Mouse (Mus musculus): ENCODE measurements at regions not wholly inside any gene's neighbourhood (a gene's known extent, or its start where the extent isn't known, plus 50 kb on each side); places are given as distances from the start of the nearest gene placed in this dataset.

DNA sequence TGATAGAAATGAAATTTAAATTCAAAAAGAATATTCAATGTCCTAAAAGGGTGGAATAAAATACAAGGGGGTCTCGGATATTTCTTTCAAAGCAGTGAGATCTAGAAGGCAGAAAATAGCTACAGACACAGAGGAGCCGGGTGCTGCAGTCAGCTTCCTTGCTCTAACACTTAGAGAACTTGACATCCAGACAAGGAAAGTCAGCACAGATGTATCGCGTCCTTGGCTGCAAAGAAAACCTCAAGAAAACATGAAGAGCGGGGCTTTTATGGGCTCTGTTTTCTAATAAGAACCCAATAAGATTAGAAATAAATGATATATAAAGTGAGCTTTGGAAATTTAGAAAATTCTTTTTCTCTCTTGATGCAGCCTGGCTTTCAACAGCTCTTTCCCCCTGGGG lies 53.1 kb upstream of the Glis3 start:
- DNase-seq (ENCODE audit: low spot score in 2 of 2) = no peak

DNA sequence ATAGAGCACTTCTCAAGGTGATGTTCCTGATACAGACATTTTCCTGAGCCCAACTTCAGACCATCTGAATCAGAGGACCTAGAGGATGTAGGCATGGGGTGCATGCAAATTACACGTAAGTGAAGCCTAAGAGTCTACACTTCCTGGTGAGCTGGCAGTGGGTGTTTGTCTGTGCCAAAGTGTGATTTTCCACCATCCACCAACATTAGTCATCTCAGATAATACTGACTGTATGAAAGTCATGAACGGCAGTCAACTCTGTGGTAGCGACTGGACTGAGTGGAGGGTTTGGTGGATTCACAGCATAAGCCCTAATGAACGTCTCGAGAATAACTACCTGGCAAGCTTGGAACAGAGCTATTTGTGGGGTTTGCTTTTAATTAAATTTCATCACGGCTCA lies 53.9 kb upstream of the Glis3 start:
- DNase-seq (ENCODE audit: low spot score in 2 of 2) = no peak

DNA sequence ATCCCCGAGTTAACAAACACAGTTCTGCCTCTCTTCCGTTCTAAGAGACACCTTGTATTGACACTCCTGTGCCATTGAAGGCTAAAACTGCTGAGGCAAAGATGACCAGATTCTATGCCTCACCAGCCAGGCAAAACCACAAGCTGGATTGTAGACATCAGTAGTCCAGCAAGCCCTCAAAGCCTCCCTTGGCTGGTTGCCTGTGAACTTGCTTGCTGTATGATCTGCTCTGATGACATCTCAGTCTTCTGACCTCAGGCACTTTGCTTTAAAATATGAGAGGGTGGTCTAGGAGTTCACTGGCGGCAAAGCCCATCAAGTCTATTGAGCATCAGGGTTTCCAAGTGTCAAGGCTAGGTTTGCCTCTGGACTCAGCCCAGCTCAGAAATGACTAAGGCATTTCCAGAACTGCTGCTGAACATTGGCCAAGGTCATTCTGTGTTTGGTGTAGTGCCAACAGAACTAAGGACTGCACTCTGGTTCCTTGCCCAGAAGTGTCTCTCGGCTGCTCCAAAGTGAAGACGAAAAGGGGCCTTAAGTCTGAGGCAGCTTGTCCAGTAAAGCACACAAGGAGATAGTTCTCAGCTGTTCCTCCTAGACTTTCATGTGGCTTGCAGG lies 63.4 kb upstream of the Glis3 start:
- DNase-seq (ENCODE audit: low spot score in 2 of 2) = peak; percentile 65 to 75

DNA sequence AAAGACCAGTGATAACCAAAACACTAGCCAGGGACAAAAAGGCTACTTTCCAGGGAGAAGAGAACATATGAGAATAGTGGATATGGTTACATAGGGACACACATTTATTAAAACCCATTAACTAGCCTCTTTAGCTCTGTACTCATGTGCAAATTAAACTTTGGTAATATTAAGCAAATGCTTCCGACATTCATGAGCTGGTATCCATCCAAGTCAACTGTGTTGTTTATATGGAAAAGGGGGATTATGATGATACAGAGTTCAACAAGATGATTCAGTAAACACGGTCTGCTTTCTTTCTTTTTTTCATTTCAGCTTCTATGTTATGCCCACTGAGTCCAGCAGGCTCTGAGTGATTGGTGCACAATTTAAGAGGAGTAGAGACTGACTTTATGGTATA lies 65.2 kb upstream of the Glis3 start:
- DNase-seq (ENCODE audit: low spot score in 2 of 2) = no peak

DNA sequence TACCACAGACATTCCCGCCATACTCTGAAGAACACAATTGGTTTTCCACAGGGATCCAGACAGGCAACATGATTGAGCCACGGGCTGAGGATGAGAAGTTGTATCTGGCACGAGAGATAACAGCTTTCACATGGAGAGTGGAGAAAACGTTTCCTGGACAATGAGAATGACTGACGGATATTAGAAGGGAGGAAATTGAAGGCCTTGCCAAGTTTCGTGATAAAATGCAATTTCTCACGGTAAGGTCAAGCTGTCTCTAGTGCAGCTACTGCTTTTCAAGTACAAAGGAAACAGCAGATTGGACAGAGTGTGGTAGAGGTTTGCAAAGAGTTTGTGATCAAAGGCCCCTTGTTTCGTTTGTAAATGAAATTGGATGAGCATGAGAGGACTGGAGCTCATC lies 65.7 kb upstream of the Glis3 start:
- DNase-seq (ENCODE audit: low spot score in 2 of 2) = no peak

DNA sequence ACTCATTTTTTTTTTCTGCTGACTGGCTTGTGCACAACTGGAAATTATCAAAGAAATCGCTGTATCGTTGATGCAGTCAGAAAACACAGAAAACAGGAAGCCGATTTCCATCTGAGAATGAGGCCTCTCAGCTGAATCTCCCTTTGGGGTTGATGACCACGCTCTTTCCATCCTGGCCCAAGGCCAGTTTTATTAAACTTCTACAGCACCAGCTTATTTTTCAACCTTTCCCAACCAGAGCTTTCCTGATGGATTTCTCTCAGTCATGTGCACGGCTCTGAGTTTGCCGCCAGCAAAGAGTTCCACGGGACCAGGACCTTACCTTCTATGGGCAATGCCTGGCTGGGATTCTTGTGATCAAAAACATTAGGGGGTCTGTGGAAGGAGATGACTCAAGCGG lies 71.2 kb upstream of the Glis3 start:
- no peak for DNase-seq (ENCODE audit: low spot score in 2 of 2)

DNA sequence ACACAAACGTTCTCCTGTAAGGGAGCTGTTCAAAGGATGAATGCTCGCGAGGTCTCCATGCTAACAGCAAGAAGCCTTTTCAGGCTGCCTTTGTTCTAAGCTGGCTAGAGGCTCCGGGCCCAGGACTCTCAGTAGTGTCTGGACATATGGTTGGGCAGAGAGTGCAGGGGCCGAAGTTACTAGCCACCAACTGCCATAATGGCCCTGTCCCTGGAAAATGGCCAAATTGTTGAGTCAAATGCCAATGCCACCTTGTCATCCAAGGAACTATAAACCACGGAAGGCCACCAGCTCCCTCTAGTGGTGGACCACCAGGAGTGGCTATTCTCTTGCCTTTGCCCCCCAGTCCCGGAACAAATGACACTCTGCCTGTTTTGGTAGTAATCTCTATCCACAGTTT lies 76.0 kb upstream of the Slc1a1 start:
- peak in 1 of 2 experiments; percentile 63 for DNase-seq (ENCODE audit: low spot score in 2 of 2)

DNA sequence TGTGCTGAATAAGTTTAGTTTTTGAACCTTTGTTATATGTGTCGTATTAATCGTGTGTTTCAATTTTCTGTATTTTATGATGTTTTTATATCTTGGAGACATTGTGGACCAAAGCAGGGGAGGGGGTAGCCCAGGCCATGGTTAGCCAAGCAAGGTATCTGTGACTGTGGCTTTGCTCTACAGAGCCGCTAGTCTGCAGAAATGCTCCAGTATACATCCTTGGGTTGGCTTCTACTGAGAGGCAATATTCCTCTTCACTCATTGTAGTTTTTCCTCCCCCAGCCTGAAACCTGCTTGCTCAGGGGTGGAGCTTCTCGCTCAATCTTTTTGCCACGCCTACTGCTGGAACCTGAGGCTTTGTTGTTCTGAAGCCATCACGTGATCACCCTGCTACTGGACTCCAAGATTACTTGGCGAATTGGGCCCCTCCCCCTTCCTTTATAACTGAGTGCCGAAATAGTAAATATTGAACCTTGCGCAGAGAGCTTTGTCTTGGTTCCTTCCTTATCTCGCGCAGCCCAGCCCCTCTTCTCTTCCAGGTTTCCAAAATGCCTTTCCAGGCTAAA lies 70.0 kb upstream of the Slc1a1 start:
- no peak for DNase-seq (ENCODE audit: low spot score in 2 of 2)

DNA sequence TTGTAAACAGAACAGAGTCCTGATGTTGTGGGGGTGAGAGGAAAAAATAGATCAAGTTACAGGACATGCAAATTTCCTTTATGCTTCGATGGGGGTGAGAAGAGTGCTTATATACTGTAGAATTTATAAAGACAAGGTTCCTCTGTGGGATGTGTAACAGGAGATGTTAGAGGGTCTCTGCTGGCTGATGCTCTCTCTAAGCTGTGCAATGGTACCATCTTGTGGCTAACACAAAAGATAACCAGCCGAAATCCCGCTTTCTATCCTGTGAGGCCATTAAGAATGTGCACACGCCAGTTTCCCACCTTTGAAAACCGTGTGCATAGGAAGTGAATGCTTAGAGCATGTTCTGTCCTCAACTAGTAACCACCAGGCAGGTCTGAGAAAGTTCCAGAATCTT lies 66.6 kb upstream of the Slc1a1 start:
- DNase-seq (ENCODE audit: low spot score in 2 of 2) = no peak

DNA sequence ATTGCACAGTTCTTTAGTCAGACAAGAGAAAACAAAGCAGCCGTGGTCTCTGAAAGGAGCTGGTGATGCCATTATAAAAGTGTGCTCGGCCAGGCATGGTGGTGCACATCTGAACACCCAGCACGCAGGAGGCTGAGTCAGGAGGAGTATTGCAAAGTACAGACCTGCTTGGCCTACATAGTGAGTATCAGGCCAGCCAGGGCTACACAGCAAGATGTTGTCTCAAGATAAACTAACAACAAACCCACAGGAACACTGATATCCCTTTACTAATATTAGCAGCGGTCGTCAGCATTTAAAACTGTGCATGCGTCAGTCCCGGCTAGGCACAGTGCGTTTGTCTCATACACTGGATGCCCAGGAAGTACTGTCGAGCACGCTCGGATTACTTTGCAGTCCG lies 64.4 kb upstream of the Slc1a1 start:
- no peak for DNase-seq (ENCODE audit: low spot score in 2 of 2)

DNA sequence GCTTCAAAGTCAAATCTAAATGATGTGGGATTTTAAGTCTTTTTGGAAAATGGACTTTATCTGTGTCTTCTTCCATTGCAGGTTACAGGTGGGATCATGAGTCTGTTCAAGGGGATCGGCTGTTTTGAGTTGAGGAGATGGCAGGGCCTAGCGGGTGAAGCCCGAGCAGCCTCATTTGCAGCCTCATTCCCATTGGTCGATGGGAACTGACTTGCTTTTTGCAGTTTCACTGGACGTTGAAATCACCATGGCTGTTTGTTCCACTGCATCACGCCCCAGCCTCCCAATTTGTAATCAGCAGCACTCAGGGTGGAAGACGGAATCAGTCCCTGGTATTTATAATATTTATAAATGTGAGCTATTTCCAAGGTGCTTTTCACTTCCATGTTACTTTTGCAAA lies 63.0 kb upstream of the Slc1a1 start:
- no peak for DNase-seq (ENCODE audit: low spot score in 2 of 2)

DNA sequence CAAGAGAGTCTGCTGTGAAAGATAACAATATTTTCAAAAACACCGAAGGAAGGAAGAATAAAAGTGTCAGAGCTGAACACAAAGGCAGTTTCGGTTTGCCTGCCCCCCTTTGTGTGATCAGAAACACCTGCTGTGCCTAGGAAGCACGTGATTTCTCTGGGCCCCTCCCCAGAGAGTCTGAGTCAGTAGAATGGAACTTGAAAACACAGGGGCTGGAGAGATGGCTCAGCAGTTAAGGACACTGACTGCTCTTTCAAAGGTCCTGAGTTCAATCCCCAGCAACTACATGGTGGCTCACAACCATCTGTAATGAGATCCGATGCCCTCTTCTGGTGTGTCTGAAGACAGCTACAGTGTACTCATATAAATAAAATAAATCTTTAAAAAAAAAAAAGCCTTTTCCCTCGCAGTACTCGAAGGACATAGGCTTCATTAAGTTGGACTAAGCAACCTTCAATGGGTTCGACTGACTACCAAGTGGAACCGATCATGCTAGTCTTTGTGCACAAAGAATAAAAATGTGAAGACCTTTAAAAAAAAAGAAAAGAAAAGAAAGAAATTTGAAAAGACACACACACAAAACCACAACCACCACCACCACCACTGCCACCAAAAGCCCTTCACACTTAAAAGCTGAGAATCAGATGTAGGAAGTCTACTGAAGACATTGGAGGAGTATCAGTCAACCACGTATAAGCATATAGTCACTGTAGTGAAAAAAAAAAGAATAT lies 61.8 kb upstream of the Slc1a1 start:
- no peak for DNase-seq (ENCODE audit: low spot score in 2 of 2)

DNA sequence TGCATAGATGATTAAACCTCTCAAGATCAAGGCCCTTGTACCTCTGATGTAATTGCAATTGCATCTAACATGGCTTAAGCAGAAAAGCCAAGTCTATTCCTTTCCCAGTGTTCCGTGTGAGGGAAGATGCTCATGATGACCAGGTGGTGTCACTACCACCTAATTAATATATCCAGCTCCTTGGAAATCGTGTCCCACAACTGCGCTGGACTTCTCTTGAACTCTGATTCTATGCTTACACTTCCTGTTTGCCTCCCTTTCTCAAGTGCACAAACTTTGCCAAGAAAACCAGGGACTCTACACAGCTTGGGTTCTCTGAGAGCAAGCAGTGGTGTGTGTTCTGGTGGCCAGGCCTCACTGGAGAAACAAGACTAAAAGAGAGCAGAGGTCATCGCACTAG lies 58.0 kb upstream of the Slc1a1 start:
- no peak for DNase-seq (ENCODE audit: low spot score in 2 of 2)

DNA sequence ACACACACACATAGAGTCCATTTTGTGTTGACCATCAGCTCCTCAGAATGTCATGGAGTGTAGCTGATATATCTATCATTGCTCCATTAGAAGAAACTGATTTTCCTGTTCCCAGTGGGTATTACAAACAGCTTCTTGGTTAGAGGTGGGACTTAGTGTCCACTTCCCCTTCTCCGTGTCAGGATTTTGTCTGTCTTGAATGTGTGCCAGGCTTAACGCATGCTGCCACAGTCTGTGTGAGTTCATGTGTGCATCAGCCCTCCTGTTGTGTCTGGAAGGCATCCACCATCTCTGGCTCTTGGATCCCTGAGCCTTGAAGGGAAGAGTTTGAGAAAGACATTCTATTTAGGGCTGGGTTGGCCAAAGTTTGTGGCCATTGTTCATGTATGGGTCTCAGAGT lies 57.2 kb upstream of the Slc1a1 start:
- no peak for DNase-seq (ENCODE audit: low spot score in 2 of 2)

DNA sequence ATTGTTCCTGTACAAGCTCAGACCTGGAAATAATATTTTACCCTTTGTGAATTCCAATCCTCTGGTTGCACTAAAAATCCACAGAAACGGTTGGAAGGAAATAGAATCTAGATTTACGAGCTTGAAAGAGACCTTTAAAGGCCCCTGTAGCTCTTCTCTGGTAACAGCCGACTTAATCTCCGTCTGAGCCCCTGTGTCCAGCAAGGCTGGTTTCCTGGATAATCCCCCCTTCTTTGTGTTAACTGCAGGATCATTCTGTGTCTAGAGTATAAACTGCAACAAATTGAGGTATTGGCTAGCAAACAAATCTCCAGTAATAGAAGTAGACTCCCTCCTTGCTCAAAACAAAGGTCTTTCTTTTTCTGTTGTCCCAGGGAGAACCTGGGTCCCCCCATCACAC lies 56.5 kb upstream of the Slc1a1 start:
- DNase-seq (ENCODE audit: low spot score in 2 of 2) = no peak

DNA sequence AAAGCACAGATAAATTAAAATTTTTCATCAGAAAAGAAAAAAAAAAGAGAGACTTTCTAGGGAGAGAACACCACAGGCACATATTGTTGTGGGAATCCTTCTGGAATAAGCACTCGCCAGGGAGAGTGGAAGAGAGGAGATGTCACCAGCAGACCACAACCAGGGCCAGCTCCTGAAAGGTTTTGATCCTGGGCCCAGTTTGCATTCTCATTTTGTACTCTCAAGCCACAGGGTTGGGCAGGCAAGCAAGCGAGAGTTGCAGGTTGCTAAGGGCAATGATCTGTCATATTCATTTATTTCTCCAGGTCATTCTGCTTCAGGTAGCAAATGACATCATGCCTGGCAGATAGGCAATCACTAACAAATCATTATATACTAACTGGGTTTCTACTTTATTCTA lies 52.9 kb upstream of the Slc1a1 start:
- no peak for DNase-seq (ENCODE audit: low spot score in 2 of 2)

All from urinary bladder, postnatal 4 days (tissue).